Mouse (Mus musculus) spleen, postnatal 10 days (tissue): Measurements from ENCODE around the gene D230025D16Rik.
"Not testable (repeated sequence)": the region's sequence is repeated elsewhere in the genome, so short reads cannot be mapped to it uniquely, and the experiment has no call there.

ENCODE experiments used
- DNase-seq, 2 experiments: peaks; one replicate each; pipeline ENCODE4 v3.0.0; 2021 to 2022; ENCODE audit warnings: low spot score in 2 of 2

Gene D230025D16Rik

GRCm38 (mm10) chr8:105224413-105225271 lies at the start of gene D230025D16Rik:
TSS of gene D230025D16Rik (plus strand) at chr8:105225145.
- DNase-seq, result peak; percentile 97

GRCm38 (mm10) chr8:105175287-105175686 lies 49.7 kb upstream of the D230025D16Rik start:
- DNase-seq, result not testable (repeated sequence)

GRCm38 (mm10) chr8:105178211-105178800 lies 46.6 kb upstream of the D230025D16Rik start:
- no peak for DNase-seq

- no peak for DNase-seq
These were observed 42.7 kb upstream of the D230025D16Rik start for GRCm38 (mm10) chr8:105182201-105182600.

- DNase-seq, result no peak
These were observed 38.4 kb upstream of the D230025D16Rik start for GRCm38 (mm10) chr8:105186467-105187005.

GRCm38 (mm10) chr8:105192182-105192581 lies 32.8 kb upstream of the D230025D16Rik start:
- no peak for DNase-seq

GRCm38 (mm10) chr8:105205748-105206147 lies 19.2 kb upstream of the D230025D16Rik start:
- DNase-seq, result no peak

GRCm38 (mm10) chr8:105206766-105207275 lies 18.1 kb upstream of the D230025D16Rik start:
- DNase-seq, result no peak

- no peak for DNase-seq
These were observed 17.2 kb upstream of the D230025D16Rik start for GRCm38 (mm10) chr8:105207675-105208273.

- DNase-seq, result no peak
These were observed 15.5 kb upstream of the D230025D16Rik start for GRCm38 (mm10) chr8:105209153-105210110.

GRCm38 (mm10) chr8:105214104-105214503 lies 10.8 kb upstream of the D230025D16Rik start:
- DNase-seq, result no peak

- DNase-seq, result no peak
These were observed 6.9 kb upstream of the D230025D16Rik start for GRCm38 (mm10) chr8:105217926-105218522.

GRCm38 (mm10) chr8:105223850-105224249 lies 1.1 kb upstream of the D230025D16Rik start:
- no peak for DNase-seq

GRCm38 (mm10) chr8:105225272-105225593 lies 288 bp downstream of the D230025D16Rik start:
- DNase-seq, result no peak

- DNase-seq, result peak in 1 of 2 experiments; percentile 11
These were observed 972 bp downstream of the D230025D16Rik start for GRCm38 (mm10) chr8:105225917-105226316.

GRCm38 (mm10) chr8:105231503-105232320 lies 6.8 kb downstream of the D230025D16Rik start:
- no peak for DNase-seq

GRCm38 (mm10) chr8:105232321-105232693 lies 7.4 kb downstream of the D230025D16Rik start:
- DNase-seq, result not testable (repeated sequence)

GRCm38 (mm10) chr8:105233126-105233935 lies 8.4 kb downstream of the D230025D16Rik start:
- no peak for DNase-seq

- DNase-seq, result no peak
These were observed 10.3 kb downstream of the D230025D16Rik start for GRCm38 (mm10) chr8:105235206-105235605.
